Mouse (Mus musculus): Measurements from ENCODE around the gene Jmjd6. TPM values are rescaled to one million over a fixed set of nuclear protein-coding genes. Genes with fewer than 3 reads are reported as not detected.

Jmjd6 gene
- 34.6 and 37.0 TPM in 2 replicates for polyA plus RNA-seq (2012; rRNA removed)

GRCm38 (mm10) chr11:116843261-116844233 is at the start of gene Jmjd6, which contains the start of gene Mettl23:
Gene Jmjd6 (minus strand): TSS chr11:116843449.
Gene Mettl23 (plus strand): TSS chr11:116843278.

DNA sequence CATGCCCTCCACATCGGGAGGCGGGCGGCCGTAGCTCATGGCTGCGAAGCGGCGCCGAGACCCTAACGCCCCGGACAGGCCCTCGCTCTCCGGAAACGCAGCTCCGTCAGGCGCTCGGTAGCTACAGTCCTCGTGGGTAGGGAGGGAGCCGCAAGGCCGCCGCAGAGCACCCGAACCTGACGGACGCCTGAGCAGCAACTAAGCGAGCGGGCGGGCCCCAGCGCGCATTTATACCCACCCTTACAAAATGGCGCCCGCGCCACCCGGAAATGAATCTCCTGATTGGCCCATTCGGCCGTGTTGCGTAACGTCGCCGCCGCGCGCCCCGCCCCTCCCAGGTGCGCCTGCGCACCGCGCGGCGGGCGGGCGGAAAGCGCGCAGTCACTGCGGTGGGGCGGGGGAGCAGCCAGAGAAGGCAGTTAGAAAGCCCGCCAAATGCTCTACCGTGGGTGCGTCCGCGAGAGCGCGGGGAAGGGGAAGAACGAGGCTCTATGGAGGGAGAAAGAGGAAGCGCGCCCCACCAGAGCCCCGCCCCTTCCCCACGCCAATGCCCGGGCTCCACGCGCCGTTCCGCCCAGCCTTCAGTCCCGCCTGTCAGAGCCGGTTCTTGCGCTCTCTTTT is 9.8 kb upstream of the Jmjd6 start, which contains the start of gene Srsf2:
Gene Srsf2 (minus strand): TSS at position 204 of the 621 bp plus-strand sequence.

GRCm38 (mm10) chr11:116852291-116852890 is 9.1 kb upstream of the Jmjd6 start, which contains the start of gene Mfsd11:
Gene Mfsd11 (plus strand): TSS chr11:116852440.

GRCm38 (mm10) chr11:116827534-116828165 is 15.6 kb downstream of the Jmjd6 start, which contains the start of gene Mxra7:
Gene Mxra7 (minus strand): TSS chr11:116828046.

Other genes with a start within 250 kb of the Jmjd6 start
- gene Rhbdf2, start 216.4 kb downstream of the Jmjd6 start, polyA plus RNA-seq (2012; rRNA removed) = 94.1 and 97.8 TPM in 2 replicates
- 19.7 and 23.3 TPM in 2 replicates for gene Prcd, start 189.9 kb downstream of the Jmjd6 start, polyA plus RNA-seq (2012; rRNA removed)
- gene Cygb, start 189.1 kb downstream of the Jmjd6 start, polyA plus RNA-seq (2012; rRNA removed) = 128 and 135 TPM in 2 replicates
- 0.10 and 0.24 TPM in 2 replicates for gene St6galnac1, start 67.9 kb downstream of the Jmjd6 start, polyA plus RNA-seq (2012; rRNA removed)
- 110 and 217 TPM in 2 replicates for gene Mxra7, start 15.4 kb downstream of the Jmjd6 start, polyA plus RNA-seq (2012; rRNA removed)
- gene Mettl23, start 171 bp downstream of the Jmjd6 start, polyA plus RNA-seq (2012; rRNA removed) = 21.8 and 22.7 TPM in 2 replicates
- gene Mfsd11, start 9.0 kb upstream of the Jmjd6 start, polyA plus RNA-seq (2012; rRNA removed) = 32.6 and 33.4 TPM in 2 replicates
- gene Srsf2, start 9.6 kb upstream of the Jmjd6 start, polyA plus RNA-seq (2012; rRNA removed) = 1,242 and 1,559 TPM in 2 replicates
- gene Mgat5b, start 75.4 kb upstream of the Jmjd6 start, polyA plus RNA-seq (2012; rRNA removed) = 0.40 and 0.52 TPM in 2 replicates

Data from ovary, adult 2 months (tissue).